Mouse (Mus musculus): ENCODE results near the gene Fdx1. TPM values are rescaled to one million over a fixed set of nuclear protein-coding genes. Genes with fewer than 3 reads are reported as not detected.

The Fdx1 gene
- total and polyA plus RNA-seq, 3 experiments = 1,986 to 10,930 (median 2,305) TPM

DNA sequence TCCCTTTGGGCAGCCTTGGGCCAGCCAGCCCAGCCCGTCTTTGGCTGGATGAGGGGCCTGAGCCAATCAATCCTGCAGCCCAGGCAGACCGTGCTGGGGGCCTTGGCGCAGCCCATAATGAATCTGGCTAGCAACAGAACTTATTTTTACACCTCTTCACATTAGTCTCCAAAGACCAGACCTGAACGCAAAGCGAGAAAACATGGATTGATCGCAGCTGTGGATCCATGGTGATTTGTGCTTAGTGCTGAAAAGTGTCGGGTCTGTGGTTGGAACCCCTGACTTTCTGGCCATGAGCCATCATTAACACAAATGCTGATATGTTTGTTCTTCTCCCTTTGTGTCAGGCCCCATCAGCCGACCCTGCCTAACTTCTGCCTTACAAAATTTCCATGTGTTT is 56.4 kb downstream of the Fdx1 start:
- no peak for DNase-seq

Other genes starting within 250 kb of the Fdx1 start
- 1 to 10 TPM; 1.8 to 2.2 TPM for gene Arhgap20, start 198.2 kb downstream of the Fdx1 start, total RNA-seq (2021)
- 0.47 and 0.56 TPM in 2 replicates for gene Arhgap20, start 198.2 kb downstream of the Fdx1 start, polyA plus RNA-seq (2012; rRNA removed)
- gene Rdx, start 83.6 kb upstream of the Fdx1 start, total RNA-seq (2021) = 100 to 1,000 TPM; 110 to 120 TPM
- gene Rdx, start 83.6 kb upstream of the Fdx1 start, polyA plus RNA-seq (2012; rRNA removed) = 6.2 and 8.4 TPM in 2 replicates
- gene Zc3h12c, start 205.0 kb upstream of the Fdx1 start, total RNA-seq (2021) = 10 to 100 TPM; 19.2 to 23.6 TPM
- 2.8 and 3.3 TPM in 2 replicates for gene Zc3h12c, start 205.0 kb upstream of the Fdx1 start, polyA plus RNA-seq (2012; rRNA removed)